Mouse (Mus musculus): ENCODE data around the gene Kcnip4.

- TF ChIP-seq GATA1 (IDR thresholded peaks at IDR 0.05; ENCODE audit: low read length) (no peak), TAL1 (IDR thresholded peaks at IDR 0.05; ENCODE audit: low read length) (no peak)
Observed at GRCm38 (mm10) chr5:48503094-48503493, 1021.6 kb downstream of the Kcnip4 start.
